Mouse (Mus musculus): ENCODE data around the gene Ptpn23. TPM values are rescaled to one million over a fixed set of nuclear protein-coding genes. Genes with fewer than 3 reads are reported as not detected.

Gene Ptpn23
- total RNA-seq, 2 experiments from 2014 or later = 47.8 to 49.2 TPM

Other genes with a start within 250 kb of the Ptpn23 start
- gene Cspg5, start 164.4 kb downstream of the Ptpn23 start, total RNA-seq (2021) = 100 to 1,000 TPM; 296 to 306 TPM
- 10 to 100 TPM; 11.0 to 12.3 TPM for gene Elp6, start 103.0 kb downstream of the Ptpn23 start, total RNA-seq (2021)
- gene Scap, start 74.9 kb downstream of the Ptpn23 start, total RNA-seq (2021) = 10 to 100 TPM; 91.7 to 93.1 TPM
- gene Ngp, start 11.5 kb upstream of the Ptpn23 start, total RNA-seq (2021) = not detected
- gene Klhl18, start 68.5 kb upstream of the Ptpn23 start, total RNA-seq (2021) = 10 to 100 TPM; 23.3 to 24.8 TPM
- gene Kif9, start 68.7 kb upstream of the Ptpn23 start, total RNA-seq (2021) = 1 to 10 TPM; 3.8 to 5.1 TPM
- 10 to 100 TPM; 68.1 to 68.3 TPM for gene Setd2, start 124.4 kb upstream of the Ptpn23 start, total RNA-seq (2021)
- 1 to 10 TPM; 2.1 to 2.6 TPM for gene Nradd, start 216.2 kb upstream of the Ptpn23 start, total RNA-seq (2021)
- gene Nbeal2, start 245.9 kb upstream of the Ptpn23 start, total RNA-seq (2021) = 1 to 10 TPM; 7.8 to 9.4 TPM
- 10 to 100 TPM; 40.1 to 47.1 TPM for gene Ccdc12, start 248.3 kb upstream of the Ptpn23 start, total RNA-seq (2021)